8 mouse cellular contexts compared by ENCODE assay signal in the genomic region with DNA sequence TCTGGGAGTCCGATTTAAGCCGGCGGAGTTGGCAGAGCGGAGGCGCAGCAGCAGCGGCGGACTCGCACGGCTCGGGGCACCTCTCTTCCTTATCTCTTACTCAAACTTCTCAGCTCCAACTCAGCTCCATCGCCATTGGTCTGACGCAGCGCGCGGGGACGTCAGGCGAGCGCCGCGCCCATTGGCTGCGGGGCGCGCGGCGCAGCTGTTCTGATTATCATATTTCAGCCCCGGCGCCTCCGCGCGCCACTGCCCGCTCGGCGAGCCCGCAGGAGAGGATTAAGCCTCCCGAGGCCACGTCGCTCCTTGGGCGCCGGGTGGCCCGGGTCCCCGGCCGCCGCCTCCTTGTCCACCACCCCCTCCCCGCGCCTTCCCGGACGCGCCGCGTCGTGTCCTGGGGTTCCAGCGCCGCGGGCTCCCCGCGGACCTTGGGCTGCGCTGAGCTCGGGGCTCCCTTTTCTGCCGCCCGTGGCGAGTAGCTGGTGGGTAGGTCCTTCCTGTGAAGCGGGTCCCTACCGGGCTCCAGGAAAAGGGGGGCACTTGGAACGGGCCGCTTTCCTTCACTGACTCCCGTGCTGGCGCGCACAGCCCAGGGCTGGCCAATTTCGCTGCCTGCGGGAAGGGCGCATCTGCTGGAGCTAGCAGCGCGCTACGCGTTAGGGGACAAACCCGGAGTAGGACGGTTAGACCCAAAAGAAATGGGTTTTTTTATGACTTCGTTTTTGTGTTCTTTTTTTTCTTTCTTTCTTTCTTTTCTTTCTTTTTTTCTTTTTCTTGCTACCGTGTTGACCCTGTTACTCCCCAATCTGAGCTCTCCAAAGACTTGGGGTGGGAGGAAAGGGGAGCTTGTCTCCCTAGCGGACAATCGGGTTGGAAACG. TPM values are rescaled to one million over a fixed set of nuclear protein-coding genes. Genes with fewer than 3 reads are reported as not detected.
DNase-seq lines count a peak whose midpoint lies in the region; ATAC-seq and TF ChIP-seq lines count a peak whose summit lies in the region.

A gene (minus strand): TSS at position 106 of the 879 bp plus-strand sequence.

- no peak for TF ChIP-seq CTCF in left cerebral cortex, adult 2 months (IDR thresholded peaks at IDR 0.05)

- peak within 1 kb of the TSS; percentile 64 for H3K9ac ChIP-seq in intestine, embryonic 16.5 days (ENCODE audit: low read depth, low read length)

- under 1% methylated on average over 74 of the region's 82 CpGs for WGBS in intestine, embryonic 16.5 days

- peaks cover 66% of the 10 kb centered on the region for H3K27me3 ChIP-seq in intestine, embryonic 16.5 days (replicated peaks; ENCODE audit: control insufficient read depth, insufficient read depth, low read length)

- H3K4me1 ChIP-seq in intestine, embryonic 16.5 days (ENCODE audit: control insufficient read depth, insufficient read depth, low read length): no peaks in the 10 kb centered on the region

- peak; percentile 99 for ATAC-seq in intestine, embryonic 16.5 days

- peak in 1 of 2 experiments; percentile 51 for DNase-seq in left cerebral cortex, adult 2 months (ENCODE audit: extremely low spot score in 1 of 2, low spot score in 2 of 2)
- DNase-seq in left cerebral cortex, postnatal 36 days (ENCODE audit: low spot score in 2 of 2): no peak
- DNase-seq in embryo, embryonic 10.5 days (ENCODE audit: low spot score): peak; percentile 92
- peak; percentile 89 for DNase-seq in heart, adult 11 months
- peak; percentile 50 for DNase-seq in lung, postnatal 14 days
- DNase-seq in retina, postnatal 7 days (ENCODE audit: low read depth, low spot score): peak; percentile 63
- DNase-seq in cerebellum, adult 18-20 months: no peak

- peak within 1 kb of the TSS; percentile 28; the same call in 1 of the 2 replicates for H3K4me3 ChIP-seq in left cerebral cortex, adult 2 months
- peak within 1 kb of the TSS; percentile 60 for H3K4me3 ChIP-seq in intestine, embryonic 16.5 days (ENCODE audit: low read length)

- no peaks in the 10 kb centered on the region for H3K36me3 ChIP-seq in intestine, embryonic 16.5 days (ENCODE audit: control insufficient read depth, insufficient read depth, low read length)

- H3K4me2 ChIP-seq in intestine, embryonic 16.5 days (ENCODE audit: low read depth, low read length): peak within 1 kb of the TSS; percentile 99

- H3K27ac ChIP-seq in left cerebral cortex, adult 2 months: no peak within 1 kb of the TSS
- H3K27ac ChIP-seq in intestine, embryonic 16.5 days (ENCODE audit: low read length): no peak within 1 kb of the TSS

- intact Hi-C loops in left cerebral cortex, adult 2 months (cut with DNase I): loop anchor here (5.0 kb wide), 1 partner anchor 397 kb away; no protein-coding TSS in a partner anchor
- intact Hi-C loops in left cerebral cortex, postnatal 36 days (cut with DNase I): loop anchor here (5.0 kb wide), 1 partner anchor 397 kb away; no protein-coding TSS in a partner anchor

- no peaks in the 10 kb centered on the region for H3K9me3 ChIP-seq in intestine, embryonic 16.5 days (ENCODE audit: control insufficient read depth, low read length)

RNA-seq across cellular contexts. Expression of the gene that starts here (rescaled TPM):
- total RNA-seq in left cerebral cortex, adult 2 months (2021): 1 to 10 TPM in 1 of 2 experiments, under 1 TPM in 1; 0.84 to 2.4 TPM
- total RNA-seq in left cerebral cortex, postnatal 36 days (2021): 1 to 10 TPM in 1 of 2 experiments, under 1 TPM in 1; 0.81 to 2.7 TPM
- 4.9 and 6.7 TPM in 2 replicates for polyA plus RNA-seq in intestine, embryonic 16.5 days (2015; fragmentation: Nextera tagmentation; extraction: Ambion mirVana)

Comparison
In these comparisons a context has a peak if more than half of its experiments do, and no peak if none do; other contexts are left out.
1. DNase-seq: peak in embryo, embryonic 10.5 days (single experiment), heart, adult 11 months (single experiment), lung, postnatal 14 days (single experiment) and retina, postnatal 7 days (single experiment); none in left cerebral cortex, postnatal 36 days (0 of 2) and cerebellum, adult 18-20 months (0 of 2).